Mouse (Mus musculus) neural tube, embryonic 15.5 days (tissue): ENCODE data around the gene Sp6. TPM values are rescaled to one million over a fixed set of nuclear protein-coding genes. Genes with fewer than 3 reads are reported as not detected.

Source experiments
- ATAC-seq: fragments of 200-750 bp; cut with Nextera tagmentation; 2 replicates; pipeline ENCODE4 v1.8.0; 2017; ENCODE audit warnings: mild to moderate bottlenecking, moderate TSS enrichment, moderate library complexity; ENCODE audit not compliant: low FRiP score
- H3K27ac ChIP-seq: fragments of 300-500 bp; sonication (generic); replicated peaks from 2 replicates; pipeline ENCODE4 v1.5.1; 2015; ENCODE audit warnings: mild to moderate bottlenecking, inconsistent platforms
- H3K27me3 ChIP-seq: fragments of 300-500 bp; sonication (generic); replicated peaks from 2 replicates; pipeline ENCODE4 v1.6.1; 2015; ENCODE audit warnings: inconsistent platforms
- H3K36me3 ChIP-seq: fragments of 300-500 bp; sonication (generic); 2 replicates; pipeline ENCODE4 v1.6.1; 2015; ENCODE audit warnings: inconsistent platforms
- H3K4me1 ChIP-seq: fragments of 300-500 bp; sonication (generic); 2 replicates; pipeline ENCODE4 v1.6.1; 2015; ENCODE audit warnings: inconsistent platforms
- H3K4me2 ChIP-seq: fragments of 300-500 bp; sonication (generic); 2 replicates; pipeline ENCODE4 v1.6.1; 2015; ENCODE audit warnings: inconsistent platforms, mild to moderate bottlenecking, moderate library complexity
- H3K4me3 ChIP-seq: fragments of 300-500 bp; sonication (generic); replicated peaks from 2 replicates; pipeline ENCODE4 v1.5.1; 2015; ENCODE audit warnings: mild to moderate bottlenecking, inconsistent platforms
- H3K9ac ChIP-seq: fragments of 300-500 bp; sonication (generic); replicated peaks from 2 replicates; pipeline ENCODE4 v1.6.1; 2015; ENCODE audit warnings: mild to moderate bottlenecking, inconsistent platforms
- H3K9me3 ChIP-seq: fragments of 300-500 bp; sonication (generic); replicated peaks from 2 replicates; pipeline ENCODE4 v1.6.1; 2016; ENCODE audit warnings: inconsistent platforms
- WGBS: fragments of 180-500 bp; shearing (Covaris S2); methylation state at CpG from one replicate; pipeline ENCODE4 v1.1.7; 2015; ENCODE audit warnings: mixed read lengths; 5-methylcytosine and 5-hydroxymethylcytosine counted together
- polyA plus RNA-seq: library from polyadenylated mRNA; unstranded; fragments of >200 nt; fragmentation: Nextera tagmentation; extraction: Ambion mirVana; gene quantifications from 2 replicates; pipeline ENCODE4 v1.2.1, GENCODE M21; 2015

The Sp6 gene
- polyA plus RNA-seq, 1 experiment from 2014 or later: 0.23 TPM

DNA sequence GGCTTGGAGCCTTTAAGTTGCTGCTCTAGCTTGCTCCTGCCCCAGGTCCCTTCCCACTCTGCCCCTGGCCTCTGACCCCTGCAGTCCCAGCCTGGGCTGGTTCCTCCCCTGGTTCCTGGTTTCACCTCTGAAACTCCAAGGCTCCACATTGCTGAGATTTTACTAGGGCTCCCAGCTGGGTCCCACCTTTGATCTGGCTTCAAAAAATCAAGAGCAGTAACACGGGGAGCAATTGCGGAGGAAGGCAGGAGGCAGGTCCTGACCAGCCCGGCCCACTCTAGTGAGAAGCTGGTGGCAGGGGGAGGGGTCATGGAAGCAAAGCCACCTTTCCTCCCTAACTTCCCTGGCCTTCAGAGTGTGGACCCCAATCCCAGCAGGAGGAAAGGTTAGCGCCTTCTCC, 28.3 kb upstream of the Sp6 start:
- H3K4me3 ChIP-seq: no peak overlapping the region
- WGBS: 21% methylated on average over 4 of the region's 4 CpGs
- peaks cover 17% of the 10 kb centered on the region for H3K4me1 ChIP-seq
- peaks cover 34% of the 10 kb centered on the region for H3K27me3 ChIP-seq
- H3K9ac ChIP-seq: no peak overlapping the region
- no peak overlapping the region for H3K27ac ChIP-seq
- H3K36me3 ChIP-seq: no peaks in the 10 kb centered on the region
- no peak for ATAC-seq
- no peak overlapping the region for H3K4me2 ChIP-seq
- H3K9me3 ChIP-seq: no peaks in the 10 kb centered on the region

DNA sequence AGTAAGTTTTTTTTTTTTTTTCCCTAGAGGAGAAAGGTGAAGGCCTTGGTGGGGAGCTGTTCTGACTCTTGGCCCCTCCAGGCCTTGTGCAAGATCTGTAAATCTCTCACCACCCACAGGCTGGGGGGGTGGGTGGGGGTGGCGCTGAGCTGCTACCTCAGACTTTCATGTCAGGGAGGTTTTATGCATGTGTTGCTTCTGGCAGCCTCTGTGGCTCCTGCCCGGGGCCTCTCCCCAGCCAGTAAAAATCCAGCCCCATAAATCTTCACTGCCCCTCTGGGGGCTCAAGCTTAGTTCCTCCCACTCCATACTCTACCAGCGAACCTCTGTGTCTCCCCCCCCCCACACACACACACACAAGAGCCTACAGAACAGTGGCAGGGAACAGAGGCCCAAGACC, 26.7 kb upstream of the Sp6 start:
- Histone ChIP-seq H3K27me3 (peaks cover 34% of the 10 kb centered on the region), H3K36me3 (no peaks in the 10 kb centered on the region), H3K9me3 (no peaks in the 10 kb centered on the region), H3K4me3 (no peak overlapping the region), H3K4me1 (peaks cover 17% of the 10 kb centered on the region), H3K4me2 (no peak overlapping the region), H3K27ac (no peak overlapping the region), H3K9ac (no peak overlapping the region)
- 7% methylated on average over 3 of the region's 3 CpGs for WGBS
- no peak for ATAC-seq

DNA sequence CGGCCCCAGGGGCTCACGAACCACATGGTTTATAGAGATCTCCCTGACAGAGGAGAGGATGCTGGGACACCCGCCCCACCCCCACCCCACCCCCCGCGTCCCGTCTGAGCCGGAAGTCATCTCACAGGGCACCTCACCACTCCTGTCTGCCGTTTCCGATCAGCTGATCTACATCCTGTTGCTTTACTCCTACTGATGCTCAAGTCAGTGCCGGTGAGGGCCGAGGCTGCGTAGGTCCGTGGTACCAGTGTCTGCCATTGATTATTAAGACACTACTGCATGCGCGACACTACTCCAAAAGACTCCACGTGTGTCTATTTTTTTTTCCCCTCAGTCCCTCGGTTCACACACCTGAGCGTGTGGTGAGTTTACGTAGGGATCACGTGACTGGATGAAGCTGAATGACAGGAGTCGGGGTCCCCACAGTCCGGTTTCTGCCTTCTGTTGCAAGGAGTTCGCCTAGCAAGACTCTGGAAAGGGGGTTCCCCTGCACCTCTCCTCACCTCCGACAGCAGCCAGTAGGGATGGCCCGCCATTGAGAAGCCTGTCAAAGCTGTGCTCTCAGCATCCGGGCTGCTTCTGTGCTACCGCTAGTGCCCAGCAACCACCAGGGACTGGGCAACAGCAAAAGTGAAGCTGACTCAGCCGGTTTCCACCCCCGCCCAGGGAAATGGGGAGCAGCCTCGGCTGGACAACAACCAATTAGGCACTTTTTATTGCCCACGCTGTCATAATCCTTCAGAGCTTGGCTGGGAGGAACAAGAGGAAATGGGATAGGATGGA, 25.1 kb upstream of the Sp6 start:
- 4% methylated on average over 31 of the region's 31 CpGs for WGBS
- peak overlapping the region; percentile 41 for H3K4me3 ChIP-seq
- peak; percentile 76 for ATAC-seq
- H3K36me3 ChIP-seq: no peaks in the 10 kb centered on the region
- H3K27me3 ChIP-seq: peaks cover 37% of the 10 kb centered on the region
- peak overlapping the region; percentile 24 for H3K9ac ChIP-seq
- H3K9me3 ChIP-seq: no peaks in the 10 kb centered on the region
- peak overlapping the region; percentile 68 for H3K4me2 ChIP-seq
- peak overlapping the region; percentile 60 for H3K27ac ChIP-seq
- peaks cover 15% of the 10 kb centered on the region for H3K4me1 ChIP-seq

DNA sequence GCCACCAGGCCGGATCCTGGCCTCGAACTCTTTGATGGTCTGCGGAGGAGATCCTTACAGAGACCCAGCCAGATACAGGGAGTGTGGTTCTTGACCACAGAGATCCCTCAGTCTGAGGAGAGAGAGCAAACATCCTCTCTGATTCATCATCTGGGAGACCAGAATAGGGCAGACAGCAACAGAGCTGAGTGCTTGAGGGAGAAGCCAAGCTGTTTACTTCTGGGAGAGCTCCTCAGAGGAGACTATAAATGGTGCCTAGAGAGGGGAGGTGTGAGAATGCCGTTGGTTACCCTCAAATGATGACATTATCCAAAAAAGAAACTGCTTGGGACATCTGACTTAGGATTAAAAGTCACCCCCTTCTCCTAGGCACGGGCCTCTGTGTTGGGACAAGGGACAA, 21.7 kb upstream of the Sp6 start:
- WGBS: 80% methylated on average over 5 of the region's 5 CpGs
- no peak for ATAC-seq
- H3K27ac ChIP-seq: no peak overlapping the region

DNA sequence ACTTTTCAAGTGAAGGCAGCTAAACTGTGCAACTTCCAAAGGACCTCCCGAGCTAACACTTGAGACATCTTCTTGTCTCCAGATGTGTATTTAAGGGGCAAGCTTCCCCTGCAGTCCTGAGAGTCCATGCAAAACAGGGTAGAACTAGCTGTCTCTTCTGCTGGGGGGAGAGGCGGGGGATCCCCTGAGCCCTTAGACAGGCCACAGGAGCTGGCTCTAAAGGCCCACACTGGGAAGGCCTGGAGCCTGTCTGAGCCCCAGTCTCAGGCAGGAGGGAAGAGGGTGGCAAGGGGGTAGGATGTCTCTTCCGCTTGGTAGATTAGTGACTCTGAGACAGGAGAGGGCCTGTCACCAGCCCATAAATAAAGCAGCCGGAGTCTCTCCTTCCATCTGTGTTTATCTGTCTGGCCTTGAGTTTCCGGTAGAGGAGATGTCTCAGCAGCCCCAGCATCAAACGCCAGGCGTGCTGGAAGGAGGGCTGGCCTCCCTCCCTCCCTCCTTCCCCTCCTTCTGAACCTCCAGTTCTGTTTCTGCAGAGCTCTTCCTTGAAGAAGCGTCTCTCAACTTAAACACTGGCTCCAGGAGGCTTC, 20.4 kb upstream of the Sp6 start:
- no peak overlapping the region for H3K9ac ChIP-seq
- no peak for ATAC-seq
- 39% methylated on average over 8 of the region's 8 CpGs for WGBS

More for the DNA sequence above, 21.7 kb upstream of the Sp6 start:
- peaks cover 15% of the 10 kb centered on the region for H3K4me1 ChIP-seq
- peaks cover 14% of the 10 kb centered on the region for H3K27me3 ChIP-seq
- H3K9ac ChIP-seq: no peak overlapping the region
- no peaks in the 10 kb centered on the region for H3K9me3 ChIP-seq
- no peaks in the 10 kb centered on the region for H3K36me3 ChIP-seq
- H3K4me2 ChIP-seq: no peak overlapping the region
- no peak overlapping the region for H3K4me3 ChIP-seq

DNA sequence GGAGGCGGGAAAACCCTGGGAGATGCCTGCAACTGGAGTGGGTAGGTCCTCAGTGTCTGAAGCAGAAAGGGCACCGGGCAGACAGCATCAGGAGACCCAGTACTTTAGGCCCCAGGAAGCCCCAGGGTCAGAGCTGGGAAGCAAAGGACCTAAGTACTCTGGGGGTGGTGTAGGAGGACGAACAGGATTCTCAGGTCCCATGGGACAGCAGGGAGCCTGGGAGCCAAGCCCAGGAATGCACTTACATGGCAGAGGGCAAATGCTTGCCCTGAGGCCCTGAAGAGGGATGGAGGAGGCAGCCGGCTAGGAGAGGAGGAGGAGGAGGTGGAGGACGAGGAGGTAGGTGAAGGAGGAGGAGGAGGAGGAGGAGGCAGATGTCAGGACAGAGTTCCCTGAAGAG, 18.2 kb upstream of the Sp6 start:
- peaks cover 10% of the 10 kb centered on the region for H3K4me1 ChIP-seq
- H3K4me3 ChIP-seq: no peak overlapping the region
- no peak for ATAC-seq
- no peak overlapping the region for H3K9ac ChIP-seq
- peaks cover 10% of the 10 kb centered on the region; the same call in 1 of the 2 replicates for H3K27me3 ChIP-seq
- H3K27ac ChIP-seq: no peak overlapping the region
- no peak overlapping the region for H3K4me2 ChIP-seq
- WGBS: 26% methylated on average over 5 of the region's 5 CpGs
- no peaks in the 10 kb centered on the region for H3K9me3 ChIP-seq
- H3K36me3 ChIP-seq: no peaks in the 10 kb centered on the region

More for the DNA sequence above, 20.4 kb upstream of the Sp6 start:
- Histone ChIP-seq H3K27ac (no peak overlapping the region), H3K9me3 (no peaks in the 10 kb centered on the region), H3K27me3 (0 out of 2 replicates have a peak, but pooled peaks cover 9% of the 10 kb centered on the region), H3K4me1 (peaks cover 18% of the 10 kb centered on the region), H3K4me2 (no peak overlapping the region), H3K36me3 (no peaks in the 10 kb centered on the region), H3K4me3 (no peak overlapping the region)

DNA sequence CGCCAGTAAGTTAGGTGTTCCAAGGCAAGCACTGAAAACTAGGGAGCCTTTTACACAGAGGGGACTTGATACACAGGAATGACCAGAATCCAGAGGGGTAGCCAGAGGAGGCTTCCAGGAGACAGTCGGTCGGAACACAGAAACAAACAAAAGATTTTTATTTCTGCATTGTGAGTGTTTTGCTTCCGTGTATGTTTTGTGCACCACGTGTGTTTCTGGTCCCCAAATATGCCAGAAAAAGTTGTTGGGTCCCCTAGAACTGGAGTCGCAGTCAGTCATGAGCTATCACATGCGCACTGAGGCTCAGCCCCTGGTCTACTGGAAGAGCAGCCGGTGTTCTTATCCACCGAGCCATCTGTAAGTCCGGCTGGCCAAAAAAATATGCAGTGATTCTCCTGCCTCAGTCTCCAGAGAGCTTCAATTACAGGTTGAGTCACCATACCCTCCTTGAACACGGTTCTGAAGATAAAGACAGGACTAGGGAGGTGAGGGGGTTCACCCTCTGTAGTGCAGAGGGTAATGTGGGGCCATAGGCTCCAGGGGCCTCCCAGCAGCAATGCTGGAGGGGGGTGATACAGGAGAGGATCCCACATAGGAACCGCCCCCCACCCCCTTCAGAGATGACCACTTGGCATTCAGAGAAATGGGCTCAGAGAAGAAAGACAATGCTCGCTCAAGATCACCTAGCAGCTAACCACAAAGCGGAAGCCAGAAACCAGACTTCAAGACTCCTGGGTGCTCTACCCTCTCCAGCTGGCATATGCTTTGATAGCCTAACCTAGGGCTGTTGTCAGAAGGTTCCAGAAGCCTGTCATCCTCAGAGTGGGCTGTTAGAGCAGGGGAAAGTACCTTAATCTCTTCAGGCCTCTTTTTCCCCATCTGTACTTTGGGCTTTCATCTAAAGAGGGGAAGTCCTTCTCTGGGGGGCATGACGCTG, 17.1 kb upstream of the Sp6 start:
- peaks cover 10% of the 10 kb centered on the region for H3K4me1 ChIP-seq
- H3K27ac ChIP-seq: no peak overlapping the region
- no peak overlapping the region for H3K4me2 ChIP-seq
- ATAC-seq: no peak
- peaks cover 15% of the 10 kb centered on the region; the same call in 1 of the 2 replicates for H3K27me3 ChIP-seq
- H3K9ac ChIP-seq: no peak overlapping the region
- no peak overlapping the region for H3K4me3 ChIP-seq
- H3K36me3 ChIP-seq: no peaks in the 10 kb centered on the region
- no peaks in the 10 kb centered on the region for H3K9me3 ChIP-seq
- WGBS: 82% methylated on average over 15 of the region's 15 CpGs

DNA sequence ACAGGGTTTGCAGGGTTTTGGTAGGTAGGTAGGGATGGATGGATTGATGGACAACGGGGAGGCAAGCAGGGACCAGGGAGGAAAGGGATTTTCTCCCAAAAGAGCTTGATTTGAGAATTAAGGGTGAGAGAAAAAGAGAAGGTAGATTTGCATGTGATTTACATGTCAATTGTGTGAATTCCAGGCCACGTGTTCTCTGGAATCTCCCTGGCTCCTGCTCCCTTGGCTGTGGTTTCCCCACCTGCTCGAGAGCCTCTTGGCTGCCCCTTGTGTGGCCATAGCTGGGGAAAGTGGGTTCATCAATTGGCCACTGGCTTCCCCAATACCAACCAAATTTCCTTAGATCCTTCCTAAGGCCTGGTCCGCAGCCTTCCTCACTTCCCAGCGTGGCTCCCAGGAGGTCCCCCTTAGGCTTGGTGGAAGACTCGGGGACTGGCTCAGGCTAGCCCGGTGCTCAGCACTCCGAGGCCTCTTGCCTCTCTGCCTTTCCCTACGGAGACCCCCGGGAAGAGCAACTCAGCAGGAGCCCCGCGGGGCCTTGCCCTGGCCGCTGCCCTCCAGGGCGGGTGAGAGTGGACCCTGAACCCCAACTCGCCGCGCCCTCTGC, 16.3 kb upstream of the Sp6 start:
- Histone ChIP-seq H3K4me2 (peak overlapping the region; percentile 65), H3K9me3 (no peaks in the 10 kb centered on the region), H3K27ac (no peak overlapping the region), H3K4me3 (peak overlapping the region; percentile 31), H3K4me1 (peaks cover 10% of the 10 kb centered on the region), H3K27me3 (peaks cover 18% of the 10 kb centered on the region; the same call in 1 of the 2 replicates), H3K9ac (peak overlapping the region; percentile 31), H3K36me3 (no peaks in the 10 kb centered on the region)
- WGBS: 7% methylated on average over 17 of the region's 17 CpGs
- ATAC-seq: no peak

DNA sequence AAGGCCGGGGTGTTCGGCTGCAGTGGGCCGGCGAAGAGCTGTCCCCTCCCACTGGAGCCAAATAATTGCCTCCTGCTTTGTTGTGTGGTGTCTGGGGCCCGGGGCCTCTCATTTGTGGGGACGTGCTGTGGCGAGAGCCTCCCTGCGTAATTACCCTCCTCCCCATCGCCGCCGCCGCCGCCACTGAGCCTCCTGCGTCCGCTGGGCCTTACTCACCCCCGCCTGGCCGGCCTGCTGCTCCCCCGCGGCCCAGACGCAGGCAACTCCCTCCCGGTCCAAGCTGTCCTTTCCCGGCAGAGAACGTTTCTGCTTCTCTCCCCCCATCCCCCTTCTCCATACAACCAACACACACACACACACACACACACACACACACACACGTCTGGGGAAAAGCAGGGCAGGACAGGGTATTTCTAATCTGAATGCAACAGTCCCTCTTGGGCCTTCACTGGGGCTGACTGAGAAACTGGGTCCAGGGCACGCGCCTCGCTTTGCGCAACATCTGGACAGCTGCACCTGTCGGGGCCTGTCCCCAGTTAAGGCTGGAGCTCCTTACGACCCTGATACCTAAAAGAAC, 15.7 kb upstream of the Sp6 start:
- no peak for ATAC-seq
- Histone ChIP-seq H3K4me3 (peak overlapping the region; percentile 31), H3K27ac (no peak overlapping the region)

DNA sequence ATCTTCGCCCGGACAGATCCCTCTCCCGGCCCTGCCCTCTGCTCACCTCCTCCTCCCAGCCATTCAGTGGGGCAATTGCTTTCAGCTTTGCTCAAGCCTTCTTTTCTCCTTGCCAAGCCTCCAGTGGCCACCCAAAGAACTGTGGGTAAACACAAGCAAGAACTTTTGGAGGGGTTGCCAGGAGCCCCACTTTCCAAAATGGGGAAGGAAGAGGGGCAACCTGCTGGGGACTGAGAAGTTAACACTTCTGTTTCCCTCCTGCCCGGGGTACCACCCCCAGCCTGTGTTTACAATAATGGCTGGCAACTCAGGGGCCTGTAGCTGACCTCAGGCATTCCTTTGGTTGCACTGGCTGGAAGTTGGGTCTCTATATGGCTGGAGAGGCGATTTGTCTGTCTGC, 10.0 kb upstream of the Sp6 start:
- WGBS: 26% methylated on average over 5 of the region's 5 CpGs
- no peak overlapping the region for H3K4me3 ChIP-seq
- H3K27ac ChIP-seq: no peak overlapping the region
- no peak overlapping the region for H3K9ac ChIP-seq
- H3K36me3 ChIP-seq: no peaks in the 10 kb centered on the region
- H3K4me2 ChIP-seq: no peak overlapping the region
- no peaks in the 10 kb centered on the region for H3K4me1 ChIP-seq
- no peaks in the 10 kb centered on the region for H3K9me3 ChIP-seq
- H3K27me3 ChIP-seq: peaks cover 29% of the 10 kb centered on the region
- ATAC-seq: no peak

More for the DNA sequence above, 15.7 kb upstream of the Sp6 start:
- WGBS: 5% methylated on average over 30 of the region's 30 CpGs
- Histone ChIP-seq H3K9me3 (no peaks in the 10 kb centered on the region), H3K36me3 (no peaks in the 10 kb centered on the region), H3K4me1 (peaks cover 10% of the 10 kb centered on the region), H3K27me3 (peaks cover 16% of the 10 kb centered on the region; the same call in 1 of the 2 replicates), H3K9ac (peak overlapping the region; percentile 31), H3K4me2 (peak overlapping the region; percentile 65)
